Mouse (Mus musculus) heart, embryonic 15.5 days (tissue): Measurements from ENCODE around the gene Trmt11. TPM values are rescaled to one million over a fixed set of nuclear protein-coding genes. Genes with fewer than 3 reads are reported as not detected.
"Not testable (repeated sequence)": the region's sequence is repeated elsewhere in the genome, so short reads cannot be mapped to it uniquely, and the experiment has no call there.

Source experiments
- ATAC-seq: fragments of 200-750 bp; cut with Nextera tagmentation; replicated peaks from 2 replicates; pipeline ENCODE4 v1.8.0; 2017; ENCODE audit warnings: low read depth, moderate TSS enrichment; ENCODE audit not compliant: insufficient number of reproducible peaks, insufficient read depth, low FRiP score
- H3K27ac ChIP-seq: fragments of 300-500 bp; sonication (generic); 2 replicates; pipeline ENCODE4 v1.5.1; 2015; ENCODE audit warnings: mild to moderate bottlenecking, inconsistent platforms
- H3K27me3 ChIP-seq: fragments of 300-500 bp; sonication (generic); 2 replicates; pipeline ENCODE4 v1.6.1; 2015; ENCODE audit warnings: inconsistent platforms
- H3K36me3 ChIP-seq: fragments of 300-500 bp; sonication (generic); 2 replicates; pipeline ENCODE4 v1.6.1; 2015; ENCODE audit warnings: mild to moderate bottlenecking, inconsistent platforms
- H3K4me1 ChIP-seq: fragments of 300-500 bp; sonication (generic); replicated peaks from 2 replicates; pipeline ENCODE4 v1.6.1; 2015; ENCODE audit warnings: inconsistent platforms
- H3K4me2 ChIP-seq: fragments of 300-500 bp; sonication (generic); 2 replicates; pipeline ENCODE4 v1.6.1; 2015; ENCODE audit warnings: inconsistent platforms, mild to moderate bottlenecking, moderate library complexity
- H3K4me3 ChIP-seq: fragments of 300-500 bp; sonication (generic); 2 replicates; pipeline ENCODE4 v1.5.1; 2015; ENCODE audit warnings: mild to moderate bottlenecking, inconsistent platforms
- H3K9ac ChIP-seq: fragments of 300-500 bp; sonication (generic); 2 replicates; pipeline ENCODE4 v1.6.1; 2015; ENCODE audit warnings: mild to moderate bottlenecking, inconsistent platforms
- H3K9me3 ChIP-seq: fragments of 300-500 bp; sonication (generic); replicated peaks from 2 replicates; pipeline ENCODE4 v1.6.1; 2016; ENCODE audit warnings: inconsistent platforms
- WGBS: fragments of 180-500 bp; shearing (Covaris S2); methylation state at CpG from one replicate; pipeline ENCODE4 v1.1.7; 2015; ENCODE audit warnings: mixed read lengths; 5-methylcytosine and 5-hydroxymethylcytosine counted together
- polyA plus RNA-seq: library from polyadenylated mRNA; unstranded; fragments of >200 nt; fragmentation: Nextera tagmentation; extraction: Ambion mirVana; gene quantifications from 2 replicates; pipeline ENCODE4 v1.2.1, GENCODE M21; 2015

Gene Trmt11
- polyA plus RNA-seq, 1 experiment from 2014 or later, result 12.6 TPM

DNA sequence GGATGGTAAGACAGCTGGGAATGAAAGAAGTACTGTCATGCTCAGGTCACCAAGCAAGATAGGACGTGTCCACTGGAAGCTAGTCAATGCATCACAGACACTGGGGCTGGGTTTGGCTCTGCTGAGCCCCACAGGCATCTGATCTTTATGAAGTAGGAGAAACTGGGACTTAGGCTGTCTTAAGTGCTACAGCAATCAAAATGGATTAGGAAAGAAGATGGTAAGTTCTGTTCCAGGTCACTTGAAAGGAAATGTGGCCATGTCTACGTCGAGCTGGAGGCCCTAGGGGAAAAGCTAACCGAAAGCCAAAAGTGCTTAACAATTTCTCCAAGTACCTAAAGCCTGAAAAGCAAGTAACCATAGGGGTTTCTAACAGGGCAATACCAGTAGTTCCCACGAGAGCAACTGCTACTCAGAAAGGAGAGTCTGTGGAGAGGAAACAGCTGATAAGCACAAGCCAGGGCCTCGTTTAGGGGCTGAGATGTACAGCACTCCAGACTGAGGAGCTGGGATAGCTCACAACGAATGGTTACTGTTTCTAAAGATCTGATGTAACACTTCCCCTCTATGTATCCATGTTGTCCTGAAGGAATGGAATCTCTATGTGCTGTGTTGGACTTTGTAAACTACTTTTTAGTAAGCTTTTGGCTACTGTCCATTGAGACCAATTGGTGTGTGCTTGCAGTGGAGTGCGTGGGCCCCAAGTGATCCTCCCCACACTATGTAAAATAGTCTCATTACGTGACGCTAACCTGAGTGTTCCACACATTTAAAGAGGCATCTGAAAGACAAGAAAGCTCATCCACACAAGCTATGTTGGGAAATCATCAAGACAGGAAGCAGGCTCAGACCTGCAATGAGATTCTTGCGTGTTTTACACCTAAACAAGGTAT lies 44.6 kb downstream of the Trmt11 start:
- Histone ChIP-seq H3K4me3 (no peak overlapping the region), H3K4me1 (no peaks in the 10 kb centered on the region), H3K27ac (no peak overlapping the region), H3K9me3 (no peaks in the 10 kb centered on the region), H3K27me3 (no peaks in the 10 kb centered on the region), H3K36me3 (peaks cover 47% of the 10 kb centered on the region), H3K9ac (no peak overlapping the region), H3K4me2 (no peak overlapping the region)
- no peak for ATAC-seq
- 72% methylated on average over 11 of the region's 11 CpGs for WGBS

DNA sequence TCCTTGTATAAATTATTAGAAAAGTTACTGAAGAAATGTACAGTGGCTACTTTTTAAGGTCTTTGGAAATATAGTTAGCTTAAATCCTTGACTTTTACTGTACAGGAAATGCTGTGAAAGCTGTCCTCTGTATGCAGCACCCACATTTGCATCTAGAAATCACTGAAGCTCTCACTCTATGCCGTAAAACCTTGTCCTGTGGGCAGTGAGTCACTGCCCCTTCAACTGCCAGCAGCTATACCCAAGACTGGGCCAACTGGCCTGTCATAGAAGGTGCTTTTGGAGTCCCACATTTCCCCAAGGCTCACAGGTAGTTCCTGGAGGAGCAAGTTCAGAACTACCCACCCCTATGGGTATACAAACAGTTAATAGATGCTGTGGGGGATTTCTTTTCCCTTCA lies 48.2 kb downstream of the Trmt11 start:
- no peak overlapping the region for H3K4me2 ChIP-seq
- peaks cover 5% of the 10 kb centered on the region; the same call in 1 of the 2 replicates for H3K4me1 ChIP-seq
- no peaks in the 10 kb centered on the region for H3K27me3 ChIP-seq
- no peaks in the 10 kb centered on the region for H3K9me3 ChIP-seq
- no peak overlapping the region for H3K27ac ChIP-seq
- H3K9ac ChIP-seq, result no peak overlapping the region
- ATAC-seq, result no peak
- peaks cover 27% of the 10 kb centered on the region for H3K36me3 ChIP-seq
- H3K4me3 ChIP-seq, result no peak overlapping the region
- WGBS, result 98% methylated on average over 1 of the region's 1 CpGs

DNA sequence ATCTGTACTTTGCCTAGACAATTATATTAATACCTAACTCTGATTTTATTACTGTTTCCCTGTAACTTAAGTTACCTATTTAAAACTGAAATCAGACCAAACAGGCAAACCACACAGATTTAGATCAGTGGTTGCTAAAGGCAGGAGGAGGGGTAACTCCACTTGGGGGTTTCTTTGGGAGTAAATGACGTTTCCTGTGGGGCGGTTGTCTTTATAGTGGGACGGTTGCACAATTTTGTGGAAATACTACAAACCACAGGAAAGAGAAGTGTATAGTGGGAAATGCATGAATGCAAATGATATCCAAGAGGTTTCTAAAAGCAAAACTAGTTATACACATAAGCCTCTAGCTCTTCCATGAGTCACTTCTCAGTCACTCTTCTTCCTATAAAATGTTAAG lies 50.6 kb downstream of the Trmt11 start:
- Histone ChIP-seq H3K27ac (no peak overlapping the region), H3K36me3 (peaks cover 26% of the 10 kb centered on the region), H3K9ac (no peak overlapping the region), H3K9me3 (no peaks in the 10 kb centered on the region), H3K4me1 (peaks cover 5% of the 10 kb centered on the region; the same call in 1 of the 2 replicates), H3K27me3 (no peaks in the 10 kb centered on the region), H3K4me3 (no peak overlapping the region), H3K4me2 (no peak overlapping the region)
- 88% methylated on average over 3 of the region's 3 CpGs for WGBS
- no peak for ATAC-seq

DNA sequence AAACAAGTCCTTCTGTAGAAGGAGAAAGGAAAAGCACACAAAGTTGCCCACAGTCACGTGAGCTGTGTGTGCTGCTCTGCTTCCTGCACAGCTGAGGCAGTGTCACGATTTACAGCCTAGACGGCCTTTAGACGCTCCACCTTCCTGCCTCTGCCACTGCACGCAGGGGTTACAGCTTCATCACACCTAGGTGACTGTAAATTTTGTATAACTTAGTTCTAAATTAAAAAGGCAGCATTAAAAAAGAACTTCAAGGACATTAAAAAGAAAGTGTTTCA lies 62.1 kb downstream of the Trmt11 start:
- no peak overlapping the region for H3K4me3 ChIP-seq
- ATAC-seq, result no peak
- H3K4me1 ChIP-seq, result no peaks in the 10 kb centered on the region
- 81% methylated on average over 5 of the region's 5 CpGs for WGBS
- H3K4me2 ChIP-seq, result no peak overlapping the region
- no peak overlapping the region for H3K27ac ChIP-seq
- no peaks in the 10 kb centered on the region for H3K27me3 ChIP-seq
- H3K36me3 ChIP-seq, result peaks cover 13% of the 10 kb centered on the region
- H3K9ac ChIP-seq, result no peak overlapping the region
- no peaks in the 10 kb centered on the region for H3K9me3 ChIP-seq

DNA sequence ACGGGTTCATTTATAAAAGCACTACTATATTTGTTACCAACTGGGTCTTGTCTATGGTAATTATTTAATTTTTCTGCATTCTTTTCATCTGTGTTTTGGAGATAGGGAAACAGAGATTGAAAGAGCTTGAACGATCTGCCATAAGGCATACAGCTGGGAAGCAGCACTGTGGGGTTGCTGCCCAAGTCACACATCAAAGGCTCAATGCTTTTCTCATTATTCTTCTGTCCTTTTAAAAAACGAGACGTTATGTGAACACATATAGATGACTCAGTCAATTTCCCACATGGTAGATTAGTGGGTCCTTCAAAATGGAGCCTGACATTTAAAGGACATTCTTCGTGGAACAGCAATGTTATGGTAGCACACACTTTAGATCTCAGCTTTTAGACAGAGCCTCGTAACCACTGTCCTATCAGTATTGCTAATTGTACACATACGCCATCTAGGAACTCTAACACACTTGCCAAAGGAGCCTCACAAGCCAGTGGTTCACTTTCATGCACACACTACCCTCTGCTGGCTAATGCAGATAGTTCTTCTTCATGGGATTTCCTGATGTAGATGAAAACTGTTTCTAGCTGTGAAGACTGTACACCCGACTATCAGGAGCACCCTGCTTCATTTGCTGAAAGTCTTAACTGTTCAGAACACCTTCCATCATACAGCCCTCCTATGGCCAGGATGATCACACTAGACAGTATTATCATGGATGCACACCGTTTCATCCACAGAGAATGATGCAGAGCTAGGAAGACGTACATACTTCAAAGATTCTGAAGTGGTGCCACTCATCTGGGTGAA lies 62.6 kb downstream of the Trmt11 start:
- H3K9me3 ChIP-seq, result no peaks in the 10 kb centered on the region
- H3K4me1 ChIP-seq, result no peaks in the 10 kb centered on the region
- H3K27ac ChIP-seq, result no peak overlapping the region
- no peaks in the 10 kb centered on the region for H3K27me3 ChIP-seq
- H3K36me3 ChIP-seq, result peaks cover 13% of the 10 kb centered on the region
- H3K4me3 ChIP-seq, result no peak overlapping the region
- ATAC-seq, result no peak
- 68% methylated on average over 10 of the region's 10 CpGs for WGBS
- H3K9ac ChIP-seq, result no peak overlapping the region
- H3K4me2 ChIP-seq, result no peak overlapping the region

DNA sequence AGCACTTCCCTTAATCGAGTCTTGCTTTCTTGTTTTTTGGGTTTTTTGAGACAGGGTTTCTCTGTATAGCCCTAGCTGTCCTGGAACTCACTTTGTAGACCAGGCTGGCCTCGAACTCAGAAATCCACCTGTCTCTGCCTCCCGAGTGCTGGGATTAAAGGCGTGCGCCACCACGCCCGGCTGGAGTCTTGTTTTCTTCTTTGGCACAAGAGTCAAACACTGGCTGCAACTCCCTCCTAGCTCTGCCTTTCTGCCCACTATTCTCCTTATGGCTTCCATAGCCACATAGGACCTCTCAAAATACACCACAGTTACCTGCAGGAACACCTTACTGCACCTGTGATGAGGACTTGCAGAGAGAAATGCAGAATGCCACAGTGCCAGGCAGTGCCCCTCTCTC lies 64.6 kb downstream of the Trmt11 start:
- WGBS, result 96% methylated on average over 7 of the region's 7 CpGs
- H3K9ac ChIP-seq, H3K4me1 ChIP-seq, H3K27me3 ChIP-seq, ATAC-seq, H3K27ac ChIP-seq, H3K9me3 ChIP-seq, H3K4me2 ChIP-seq, H3K4me3 ChIP-seq: not testable (repeated sequence)
- H3K36me3 ChIP-seq, result peaks cover 13% of the 10 kb centered on the region

DNA sequence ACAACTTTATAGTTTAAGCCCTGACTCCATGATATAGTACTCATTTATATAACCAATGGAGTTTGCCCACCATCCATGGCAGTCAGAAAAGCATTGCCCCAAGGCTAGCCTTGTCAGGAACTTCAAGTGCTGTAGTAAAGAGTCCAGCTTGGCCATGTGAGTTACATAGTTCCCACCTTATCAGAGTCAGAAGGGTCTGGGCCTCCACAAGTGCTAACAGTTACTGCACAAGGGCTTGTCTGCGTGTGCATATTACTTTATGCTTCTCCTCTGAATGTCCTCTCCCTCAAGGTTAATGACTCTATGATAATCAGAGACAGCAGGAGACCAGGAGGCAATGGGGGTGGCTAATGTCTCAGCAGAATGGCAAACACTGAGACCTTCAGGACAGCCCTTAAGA lies 73.4 kb downstream of the Trmt11 start:
- WGBS, result 22% methylated on average over 1 of the region's 1 CpGs
- ATAC-seq, result 0 out of 2 replicates have a peak, but pooled peaks have one; percentile 18
- H3K9ac ChIP-seq, result no peak overlapping the region
- H3K4me3 ChIP-seq, result no peak overlapping the region
- H3K9me3 ChIP-seq, result no peaks in the 10 kb centered on the region
- no peak overlapping the region; the same call in 1 of the 2 replicates for H3K27ac ChIP-seq
- no peaks in the 10 kb centered on the region for H3K4me1 ChIP-seq
- H3K4me2 ChIP-seq, result no peak overlapping the region
- H3K36me3 ChIP-seq, result no peaks in the 10 kb centered on the region
- H3K27me3 ChIP-seq, result no peaks in the 10 kb centered on the region

DNA sequence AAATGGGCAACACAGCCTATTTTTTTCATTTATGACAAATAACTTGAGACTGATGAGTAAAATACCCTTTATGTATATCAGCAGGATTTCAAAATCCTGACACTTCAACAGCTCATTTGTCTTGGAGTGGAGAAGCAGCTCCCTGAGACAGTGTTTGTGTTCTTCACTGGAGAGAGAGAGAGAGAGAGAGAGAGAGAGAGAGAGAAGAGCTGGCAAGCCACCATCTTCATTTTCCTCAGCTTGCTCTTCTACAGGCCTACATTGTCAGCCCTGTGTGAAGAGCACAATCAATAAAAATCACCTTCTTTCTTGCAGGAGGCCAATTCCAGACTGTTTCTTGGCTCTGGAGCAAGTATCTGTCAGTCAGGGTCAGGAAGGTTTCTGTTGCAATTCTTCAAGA lies 78.8 kb downstream of the Trmt11 start:
- H3K4me3 ChIP-seq, result no peak overlapping the region
- no peak overlapping the region for H3K27ac ChIP-seq
- no peak for ATAC-seq
- H3K36me3 ChIP-seq, result no peaks in the 10 kb centered on the region
- H3K9ac ChIP-seq, result no peak overlapping the region
- no peak overlapping the region for H3K4me2 ChIP-seq
- H3K9me3 ChIP-seq, result no peaks in the 10 kb centered on the region
- no peaks in the 10 kb centered on the region for H3K27me3 ChIP-seq
- H3K4me1 ChIP-seq, result peaks cover 6% of the 10 kb centered on the region

DNA sequence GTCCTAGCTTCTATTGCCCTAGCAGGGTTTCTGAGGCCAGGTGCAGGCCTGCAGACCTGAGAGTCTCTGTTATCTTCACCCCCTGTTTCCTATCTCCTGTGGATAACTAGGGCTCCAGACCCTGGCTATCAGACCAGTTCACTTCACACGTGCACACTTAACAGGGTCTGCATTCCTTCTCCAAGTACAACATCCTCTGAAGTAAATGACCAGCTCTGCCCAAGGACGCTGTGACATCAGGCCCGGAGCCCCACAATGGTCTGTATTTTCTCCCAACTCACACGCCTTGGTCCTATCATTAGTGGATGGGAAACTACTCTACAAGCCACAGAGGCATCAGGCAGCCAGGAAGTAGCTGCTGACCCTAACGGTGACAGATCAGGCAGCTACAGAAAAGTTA lies 81.4 kb downstream of the Trmt11 start:
- no peaks in the 10 kb centered on the region for H3K27me3 ChIP-seq
- ATAC-seq, result no peak
- H3K27ac ChIP-seq, result no peak overlapping the region

DNA sequence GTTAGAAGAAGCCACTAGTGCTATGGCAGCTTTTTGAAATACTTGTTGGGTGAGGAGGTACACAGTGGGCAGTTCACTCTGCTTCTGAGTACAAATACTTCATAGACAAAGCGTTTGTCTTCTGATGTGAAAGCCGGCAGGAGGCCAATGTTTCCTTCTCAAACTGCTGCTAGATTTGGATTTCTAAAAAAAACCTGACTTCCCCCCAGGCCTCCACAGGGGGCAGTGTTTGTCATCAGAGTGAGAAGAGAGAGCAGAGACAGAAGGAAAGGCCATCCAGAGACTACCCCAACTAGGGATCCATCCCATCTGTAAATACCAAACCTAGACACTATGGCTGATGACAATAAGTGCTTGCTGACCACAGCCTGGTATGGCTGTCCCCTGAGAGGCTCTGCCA lies 83.3 kb downstream of the Trmt11 start:
- H3K27me3 ChIP-seq, result no peaks in the 10 kb centered on the region
- H3K36me3 ChIP-seq, result no peaks in the 10 kb centered on the region
- ATAC-seq, result no peak
- H3K9me3 ChIP-seq, result no peaks in the 10 kb centered on the region
- H3K4me1 ChIP-seq, result peaks cover 6% of the 10 kb centered on the region
- no peak overlapping the region for H3K4me3 ChIP-seq
- H3K9ac ChIP-seq, result no peak overlapping the region
- H3K27ac ChIP-seq, result no peak overlapping the region
- no peak overlapping the region for H3K4me2 ChIP-seq
- WGBS, result 37% methylated on average over 2 of the region's 2 CpGs

More for the DNA sequence above, 81.4 kb downstream of the Trmt11 start:
- no peaks in the 10 kb centered on the region for H3K36me3 ChIP-seq
- no peak overlapping the region for H3K4me3 ChIP-seq
- H3K9me3 ChIP-seq, result no peaks in the 10 kb centered on the region
- H3K4me2 ChIP-seq, result no peak overlapping the region
- H3K4me1 ChIP-seq, result peaks cover 6% of the 10 kb centered on the region
- no peak overlapping the region for H3K9ac ChIP-seq
- 22% methylated on average over 5 of the region's 5 CpGs for WGBS

DNA sequence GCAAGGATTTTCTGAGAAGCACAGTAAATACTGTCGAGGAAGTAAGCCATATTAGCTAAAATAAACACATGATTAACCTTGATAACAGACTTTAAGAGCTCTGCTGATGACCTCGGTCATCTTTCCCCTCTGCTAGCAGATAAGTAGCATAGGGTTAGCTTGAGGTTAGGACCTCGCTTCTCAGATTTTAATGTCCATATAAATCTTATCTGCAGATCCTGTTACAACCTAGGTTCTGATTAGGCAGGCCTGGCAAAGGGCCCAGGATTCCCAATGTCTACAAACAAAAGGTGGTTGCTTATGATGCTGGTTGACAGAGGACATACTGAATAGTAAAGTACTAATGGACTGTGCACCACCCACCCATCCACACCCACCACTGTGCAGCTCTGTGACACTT lies 83.8 kb downstream of the Trmt11 start:
- Histone ChIP-seq H3K4me1 (peaks cover 6% of the 10 kb centered on the region), H3K9ac (no peak overlapping the region), H3K27me3 (no peaks in the 10 kb centered on the region), H3K4me2 (no peak overlapping the region), H3K36me3 (no peaks in the 10 kb centered on the region), H3K9me3 (no peaks in the 10 kb centered on the region), H3K4me3 (no peak overlapping the region), H3K27ac (no peak overlapping the region)
- no peak for ATAC-seq
- WGBS, result 38% methylated on average over 3 of the region's 3 CpGs
